Mouse (Mus musculus) heart, embryonic 15.5 days (tissue): ENCODE results near the gene Gale. TPM values are rescaled to one million over a fixed set of nuclear protein-coding genes. Genes with fewer than 3 reads are reported as not detected.

Experiments used
- ATAC-seq: fragments of 200-750 bp; cut with Nextera tagmentation; replicated peaks from 2 replicates; pipeline ENCODE4 v1.8.0; 2017; ENCODE audit warnings: low read depth, moderate TSS enrichment; ENCODE audit not compliant: insufficient number of reproducible peaks, insufficient read depth, low FRiP score
- H3K27ac ChIP-seq: fragments of 300-500 bp; sonication (generic); 2 replicates; pipeline ENCODE4 v1.5.1; 2015; ENCODE audit warnings: mild to moderate bottlenecking, inconsistent platforms
- H3K27me3 ChIP-seq: fragments of 300-500 bp; sonication (generic); 2 replicates; pipeline ENCODE4 v1.6.1; 2015; ENCODE audit warnings: inconsistent platforms
- H3K36me3 ChIP-seq: fragments of 300-500 bp; sonication (generic); 2 replicates; pipeline ENCODE4 v1.6.1; 2015; ENCODE audit warnings: mild to moderate bottlenecking, inconsistent platforms
- H3K4me1 ChIP-seq: fragments of 300-500 bp; sonication (generic); replicated peaks from 2 replicates; pipeline ENCODE4 v1.6.1; 2015; ENCODE audit warnings: inconsistent platforms
- H3K4me2 ChIP-seq: fragments of 300-500 bp; sonication (generic); 2 replicates; pipeline ENCODE4 v1.6.1; 2015; ENCODE audit warnings: inconsistent platforms, mild to moderate bottlenecking, moderate library complexity
- H3K4me3 ChIP-seq: fragments of 300-500 bp; sonication (generic); 2 replicates; pipeline ENCODE4 v1.5.1; 2015; ENCODE audit warnings: mild to moderate bottlenecking, inconsistent platforms
- H3K9ac ChIP-seq: fragments of 300-500 bp; sonication (generic); 2 replicates; pipeline ENCODE4 v1.6.1; 2015; ENCODE audit warnings: mild to moderate bottlenecking, inconsistent platforms
- H3K9me3 ChIP-seq: fragments of 300-500 bp; sonication (generic); replicated peaks from 2 replicates; pipeline ENCODE4 v1.6.1; 2016; ENCODE audit warnings: inconsistent platforms
- WGBS: fragments of 180-500 bp; shearing (Covaris S2); methylation state at CpG from one replicate; pipeline ENCODE4 v1.1.7; 2015; ENCODE audit warnings: mixed read lengths; 5-methylcytosine and 5-hydroxymethylcytosine counted together
- polyA plus RNA-seq: library from polyadenylated mRNA; unstranded; fragments of >200 nt; fragmentation: Nextera tagmentation; extraction: Ambion mirVana; gene quantifications from 2 replicates; pipeline ENCODE4 v1.2.1, GENCODE M21; 2015

Gene Gale
- polyA plus RNA-seq: 17.6 and 24.8 TPM in 2 replicates

DNA sequence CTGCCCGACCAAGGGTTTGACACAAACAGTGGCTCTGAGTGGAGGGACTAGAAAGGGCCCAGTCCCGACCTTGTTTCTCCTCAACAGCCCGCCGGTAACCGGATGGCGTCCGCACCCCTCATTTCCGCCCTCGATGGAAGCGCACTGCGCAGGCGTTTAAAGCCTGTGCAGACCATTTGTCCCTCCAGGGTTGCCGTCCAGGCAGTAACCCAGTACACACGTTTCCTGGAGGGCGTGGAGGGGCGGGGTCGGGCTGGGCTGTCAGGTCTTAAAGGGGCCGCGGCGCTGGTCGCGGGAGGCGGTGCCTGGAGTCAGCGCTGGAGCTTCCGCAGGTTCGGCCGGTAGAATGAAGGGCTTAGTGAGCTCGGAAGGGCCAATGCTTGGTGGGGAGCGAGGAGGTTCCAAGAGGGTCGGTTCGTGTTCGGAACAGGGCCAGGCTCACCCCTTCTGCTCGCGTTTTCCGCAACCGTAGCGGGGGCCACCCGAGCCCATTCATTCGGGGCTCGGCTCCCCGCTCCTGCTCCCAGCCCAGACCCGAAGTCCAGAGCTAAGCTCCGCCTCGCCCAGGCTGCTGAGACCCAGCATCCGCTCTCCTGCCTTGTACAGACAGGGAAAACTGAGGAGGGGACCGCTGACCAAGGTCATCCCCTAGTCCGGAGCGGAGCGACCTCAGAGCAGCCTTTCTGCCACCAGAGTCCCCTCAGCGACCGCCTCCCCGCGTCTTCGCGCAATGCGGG, at the start of gene Gale:
Gale (plus strand) TSS at position 271 of the 737 bp plus-strand sequence.
- H3K36me3 ChIP-seq: peaks cover 36% of the 10 kb centered on the region
- WGBS: under 1% methylated on average over 56 of the region's 56 CpGs
- H3K27me3 ChIP-seq: no peaks in the 10 kb centered on the region
- ATAC-seq: peak; percentile 89
- peak within 1 kb of the TSS; percentile 75 for H3K4me3 ChIP-seq
- peak within 1 kb of the TSS; percentile 89 for H3K4me2 ChIP-seq
- H3K4me1 ChIP-seq: peaks cover 21% of the 10 kb centered on the region
- peak within 1 kb of the TSS; percentile 79 for H3K9ac ChIP-seq
- H3K27ac ChIP-seq: peak within 1 kb of the TSS; percentile 91
- H3K9me3 ChIP-seq: no peaks in the 10 kb centered on the region

DNA sequence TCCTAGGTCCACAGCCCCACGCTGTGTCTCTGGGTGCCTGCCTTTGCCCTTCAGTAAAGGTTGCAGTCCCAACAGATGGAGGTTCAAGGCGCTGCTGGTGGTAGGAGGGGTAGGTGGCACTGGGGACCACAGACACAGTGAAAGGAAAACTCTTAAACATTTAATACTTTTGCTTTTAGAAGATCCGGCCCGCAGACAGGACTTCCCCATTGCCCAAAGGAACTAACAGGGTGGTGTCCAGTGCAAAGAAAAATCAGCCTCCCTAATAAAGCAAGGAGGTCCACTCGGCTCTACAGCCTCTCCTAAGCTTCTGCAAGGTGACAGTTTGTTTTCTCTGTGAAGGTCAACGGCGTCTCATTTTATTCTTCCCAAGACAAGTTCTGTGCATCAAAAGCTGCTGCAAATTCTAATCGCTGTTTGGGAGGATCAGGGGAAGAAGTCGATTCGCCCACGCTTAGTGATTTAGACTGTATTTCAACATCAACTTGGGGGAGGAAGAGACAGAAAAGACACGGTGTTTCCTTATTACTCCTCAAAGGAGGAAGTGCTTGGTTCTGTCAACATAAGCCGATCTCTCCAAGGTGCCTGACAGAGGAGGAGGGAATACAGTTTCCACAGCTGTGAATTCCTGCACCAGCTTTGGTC, 44.8 kb upstream of the Gale start:
- 75% methylated on average over 13 of the region's 13 CpGs for WGBS
- H3K9me3 ChIP-seq: no peaks in the 10 kb centered on the region
- no peak overlapping the region for H3K4me2 ChIP-seq
- no peak overlapping the region for H3K27ac ChIP-seq
- no peak for ATAC-seq
- no peak overlapping the region for H3K4me3 ChIP-seq
- H3K27me3 ChIP-seq: no peaks in the 10 kb centered on the region
- H3K36me3 ChIP-seq: no peaks in the 10 kb centered on the region
- peaks cover 10% of the 10 kb centered on the region for H3K4me1 ChIP-seq
- H3K9ac ChIP-seq: no peak overlapping the region

DNA sequence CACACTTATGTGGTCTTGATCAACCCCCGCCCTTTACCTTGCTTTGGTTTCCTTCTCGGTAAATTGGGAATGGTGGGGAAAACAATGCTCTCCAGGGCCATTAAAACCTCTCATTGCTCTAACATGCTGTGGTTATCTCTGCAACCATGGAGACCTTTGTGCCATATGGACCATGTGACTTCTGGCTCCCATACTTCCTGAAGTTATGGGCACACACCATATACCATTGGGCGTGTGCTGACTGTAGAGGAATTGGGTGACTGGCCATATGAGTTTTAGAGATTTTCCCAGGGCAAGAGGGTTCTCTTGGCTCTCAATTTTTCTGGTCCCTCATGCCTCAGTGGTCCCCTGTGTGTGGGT, 44.3 kb upstream of the Gale start:
- Histone ChIP-seq H3K36me3 (no peaks in the 10 kb centered on the region), H3K4me2 (no peak overlapping the region), H3K27me3 (no peaks in the 10 kb centered on the region), H3K27ac (no peak overlapping the region), H3K9me3 (no peaks in the 10 kb centered on the region), H3K9ac (no peak overlapping the region), H3K4me1 (peaks cover 10% of the 10 kb centered on the region), H3K4me3 (no peak overlapping the region)
- no peak for ATAC-seq
- 89% methylated on average over 3 of the region's 3 CpGs for WGBS

DNA sequence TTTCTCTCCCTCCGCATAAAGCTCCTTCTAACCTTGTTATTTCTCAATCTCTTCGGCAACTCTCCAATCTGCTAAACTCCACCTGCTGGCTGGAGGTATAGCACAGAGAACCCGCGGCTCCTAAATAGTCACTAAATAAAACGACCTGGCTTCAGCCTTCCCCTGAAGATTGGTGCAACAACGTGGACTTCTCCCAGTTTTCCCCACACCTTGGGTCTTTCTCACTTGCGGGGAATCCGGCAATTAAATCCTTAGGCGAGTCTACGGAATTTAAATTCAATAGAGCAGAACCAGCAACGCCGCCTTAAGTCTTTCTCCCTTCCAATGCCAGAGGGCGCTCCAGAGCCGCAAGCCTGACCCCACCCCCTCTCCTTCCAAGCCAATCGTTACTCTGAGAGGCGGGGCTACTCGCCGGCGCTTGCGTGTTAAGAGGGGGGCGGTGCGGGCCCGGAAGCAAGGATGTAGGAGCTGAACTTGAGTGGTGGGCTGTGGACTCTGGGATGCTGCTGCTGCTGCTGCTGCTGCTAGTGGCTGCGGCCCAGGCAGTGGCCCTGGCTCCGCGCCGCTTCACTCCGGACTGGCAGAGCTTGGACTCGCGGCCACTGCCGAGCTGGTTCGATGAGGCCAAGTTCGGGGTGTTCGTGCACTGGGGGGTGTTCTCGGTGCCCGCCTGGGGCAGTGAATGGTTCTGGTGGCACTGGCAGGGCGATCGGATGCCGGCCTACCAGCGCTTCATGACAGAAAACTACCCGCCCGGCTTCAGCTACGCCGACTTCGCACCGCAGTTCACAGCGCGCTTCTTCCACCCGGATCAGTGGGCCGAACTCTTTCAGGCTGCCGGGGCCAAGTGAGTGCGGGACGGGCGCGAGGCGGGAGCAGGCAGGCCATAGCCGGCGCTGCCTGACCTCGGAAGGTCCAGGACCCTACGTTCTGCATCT, 43.0 kb upstream of the Gale start, which contains the start of gene Fuca1:
Fuca1 (plus strand) TSS at position 432 of the 938 bp plus-strand sequence.
- H3K9me3 ChIP-seq: no peaks in the 10 kb centered on the region
- H3K4me1 ChIP-seq: peaks cover 16% of the 10 kb centered on the region
- WGBS: 1% methylated on average over 60 of the region's 60 CpGs
- peak within 1 kb of the TSS; percentile 94 for H3K4me2 ChIP-seq
- peak within 1 kb of the TSS; percentile 78 for H3K27ac ChIP-seq
- ATAC-seq: peak; percentile 94
- peak within 1 kb of the TSS; percentile 89 for H3K4me3 ChIP-seq
- no peaks in the 10 kb centered on the region for H3K27me3 ChIP-seq
- H3K9ac ChIP-seq: peak within 1 kb of the TSS; percentile 81
- H3K36me3 ChIP-seq: no peaks in the 10 kb centered on the region

DNA sequence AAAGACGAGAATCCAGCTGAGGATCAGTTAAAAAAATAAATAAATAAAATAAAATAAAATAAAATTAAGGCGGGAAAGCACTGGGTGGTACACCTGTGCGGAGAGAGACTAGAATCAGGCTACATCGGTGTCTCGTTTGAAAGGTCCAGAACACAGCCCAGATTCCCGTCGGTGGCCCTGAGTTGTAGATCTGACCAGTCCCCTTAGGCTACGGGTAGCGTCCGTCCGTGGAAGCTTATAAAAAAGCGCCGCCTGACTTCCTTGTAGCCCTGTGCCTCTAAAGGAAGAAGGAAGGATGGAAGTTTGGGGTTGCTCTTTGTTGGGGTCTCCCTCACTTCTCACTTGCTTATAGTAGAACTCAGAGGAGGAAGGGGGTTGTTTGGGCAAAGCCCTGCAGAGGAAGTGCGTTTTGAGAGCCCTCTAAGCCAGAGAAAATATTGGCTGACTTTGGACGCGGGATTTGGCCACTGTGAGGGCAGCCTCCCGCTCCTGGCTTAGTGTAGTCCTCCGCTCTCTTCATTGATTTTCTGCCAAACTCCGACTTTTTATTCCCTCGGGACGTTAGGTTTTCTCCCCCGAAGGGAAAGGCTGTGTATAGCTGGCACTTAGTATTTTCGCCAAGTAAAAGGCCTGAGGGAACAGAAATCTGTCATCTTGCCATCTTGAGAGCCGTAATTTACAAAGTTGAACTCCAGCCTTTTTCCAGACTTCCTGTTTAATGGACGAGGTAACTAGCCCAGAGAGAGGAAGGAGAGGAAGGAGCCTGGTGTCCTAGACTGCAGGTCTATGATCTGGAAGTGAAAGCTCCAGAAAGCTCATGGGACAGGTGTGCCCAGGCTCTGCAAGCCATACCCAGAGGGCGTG, 42.0 kb upstream of the Gale start:
- Histone ChIP-seq H3K4me1 (peaks cover 20% of the 10 kb centered on the region), H3K4me2 (peak overlapping the region; percentile 94), H3K27me3 (no peaks in the 10 kb centered on the region), H3K27ac (peak overlapping the region; percentile 78), H3K9ac (peak overlapping the region; percentile 81), H3K36me3 (0 out of 2 replicates have a peak, but pooled peaks cover under 1% of the 10 kb centered on the region), H3K9me3 (no peaks in the 10 kb centered on the region), H3K4me3 (peak overlapping the region; percentile 89)
- 8% methylated on average over 26 of the region's 26 CpGs for WGBS
- ATAC-seq: no peak

DNA sequence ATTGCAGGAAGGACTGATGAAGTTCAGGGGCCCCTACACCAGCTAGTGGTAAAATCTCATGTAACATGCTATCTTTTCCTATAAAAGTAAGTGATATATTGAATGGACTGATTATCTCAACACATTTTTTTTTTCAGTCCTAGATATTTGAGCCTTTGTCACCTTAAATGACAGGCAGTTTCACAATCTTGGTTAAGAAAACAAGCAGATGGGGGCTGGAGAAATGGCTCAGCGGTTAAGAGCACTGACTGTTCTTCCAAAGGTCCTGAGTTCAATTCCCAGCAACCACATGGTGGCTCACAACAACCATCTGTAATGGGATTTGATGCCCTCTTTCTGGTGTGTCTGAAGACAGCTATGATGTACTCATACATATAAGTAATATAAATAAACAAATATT, 41.3 kb upstream of the Gale start:
- no peak for ATAC-seq
- peak overlapping the region; percentile 89; the same call in 1 of the 2 replicates for H3K4me3 ChIP-seq
- H3K9ac ChIP-seq: no peak overlapping the region; the same call in 1 of the 2 replicates
- no peaks in the 10 kb centered on the region for H3K27me3 ChIP-seq
- H3K36me3 ChIP-seq: 0 out of 2 replicates have a peak, but pooled peaks cover 5% of the 10 kb centered on the region
- H3K4me2 ChIP-seq: peak overlapping the region; percentile 94
- peaks cover 20% of the 10 kb centered on the region for H3K4me1 ChIP-seq
- no peak overlapping the region for H3K27ac ChIP-seq
- H3K9me3 ChIP-seq: no peaks in the 10 kb centered on the region
- 88% methylated on average over 1 of the region's 1 CpGs for WGBS

DNA sequence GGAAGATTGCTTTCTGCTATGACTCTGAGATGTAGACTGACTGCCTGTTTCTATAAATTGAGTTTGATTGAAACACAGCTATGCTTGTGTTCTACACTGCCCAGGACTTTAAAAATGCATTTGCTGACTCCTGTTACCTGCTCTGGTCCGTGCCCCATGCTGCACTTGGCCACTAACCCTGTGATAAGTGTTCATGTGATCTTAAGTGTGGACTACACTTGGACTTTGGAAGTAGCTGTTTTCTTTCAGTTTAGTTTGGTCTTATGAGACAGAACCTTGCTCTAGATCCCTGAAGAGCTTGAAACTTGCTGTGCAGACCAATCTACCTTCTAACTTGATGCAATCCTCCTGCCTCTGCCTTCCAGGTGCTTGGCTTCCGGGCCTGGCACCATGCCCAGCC, 39.1 kb upstream of the Gale start:
- Histone ChIP-seq H3K9me3 (no peaks in the 10 kb centered on the region), H3K36me3 (0 out of 2 replicates have a peak, but pooled peaks cover 5% of the 10 kb centered on the region), H3K4me3 (no peak overlapping the region), H3K27me3 (no peaks in the 10 kb centered on the region), H3K9ac (no peak overlapping the region), H3K27ac (no peak overlapping the region), H3K4me2 (no peak overlapping the region), H3K4me1 (peaks cover 20% of the 10 kb centered on the region)
- 91% methylated on average over 2 of the region's 2 CpGs for WGBS
- no peak for ATAC-seq

DNA sequence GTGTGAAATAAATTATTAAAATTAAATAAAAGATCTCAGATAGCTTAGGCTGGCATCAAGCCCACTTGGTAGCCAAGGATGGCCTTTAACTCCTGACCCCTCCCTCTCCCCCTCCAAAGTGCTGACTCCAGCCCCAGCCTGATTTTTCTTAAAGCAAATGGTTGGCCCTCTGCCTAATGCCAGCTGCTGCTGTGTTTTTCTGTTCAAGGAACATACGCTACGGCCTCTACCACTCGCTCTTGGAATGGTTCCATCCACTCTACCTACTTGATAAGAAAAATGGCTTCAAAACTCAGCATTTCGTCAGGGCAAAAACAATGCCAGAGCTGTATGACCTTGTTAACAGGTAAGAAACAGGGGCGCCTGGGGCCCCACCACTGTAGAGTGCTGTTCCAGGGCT, 38.2 kb upstream of the Gale start:
- WGBS: 50% methylated on average over 5 of the region's 5 CpGs
- H3K4me2 ChIP-seq: no peak overlapping the region
- H3K27ac ChIP-seq: peak overlapping the region; percentile 11; the same call in 1 of the 2 replicates
- ATAC-seq: no peak
- peaks cover 20% of the 10 kb centered on the region for H3K4me1 ChIP-seq
- no peak overlapping the region for H3K9ac ChIP-seq
- H3K4me3 ChIP-seq: no peak overlapping the region
- no peaks in the 10 kb centered on the region for H3K27me3 ChIP-seq
- H3K36me3 ChIP-seq: 0 out of 2 replicates have a peak, but pooled peaks cover 5% of the 10 kb centered on the region
- no peaks in the 10 kb centered on the region for H3K9me3 ChIP-seq

DNA sequence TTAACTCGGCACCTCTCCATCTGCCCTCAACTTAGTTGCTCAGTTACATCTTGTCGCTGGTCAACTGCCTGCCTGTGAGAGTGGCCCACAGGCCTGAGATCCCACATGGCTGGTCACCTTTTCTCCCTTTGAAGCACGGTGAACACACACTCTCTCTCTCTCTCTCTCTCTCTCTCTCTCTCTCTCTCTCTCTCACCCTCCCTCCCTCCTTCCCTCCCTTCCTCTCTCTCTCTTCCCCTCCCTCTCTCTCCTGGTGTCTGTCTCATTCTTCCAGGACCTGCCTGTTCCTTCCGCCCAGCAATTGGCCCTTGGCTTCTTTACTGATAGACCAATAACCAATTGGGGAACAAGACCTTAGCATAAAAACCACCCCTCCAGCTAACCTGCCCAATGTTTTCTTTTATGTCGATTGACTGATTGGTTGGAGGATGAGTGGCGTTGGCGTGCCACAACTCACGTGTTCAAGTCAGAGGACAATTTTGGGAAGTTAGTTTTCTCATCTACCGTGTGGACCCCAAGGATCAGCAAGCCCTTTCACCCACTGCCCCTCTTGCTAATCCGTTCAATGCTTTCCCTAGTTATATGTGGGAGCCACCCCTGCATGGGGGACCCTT, 37.2 kb upstream of the Gale start:
- H3K27ac ChIP-seq: no peak overlapping the region
- H3K27me3 ChIP-seq: no peaks in the 10 kb centered on the region
- H3K9me3 ChIP-seq: no peaks in the 10 kb centered on the region
- 0 out of 2 replicates have a peak, but pooled peaks cover 5% of the 10 kb centered on the region for H3K36me3 ChIP-seq
- peaks cover 19% of the 10 kb centered on the region for H3K4me1 ChIP-seq
- ATAC-seq: no peak
- no peak overlapping the region for H3K4me3 ChIP-seq
- H3K9ac ChIP-seq: no peak overlapping the region
- no peak overlapping the region for H3K4me2 ChIP-seq
- 75% methylated on average over 10 of the region's 10 CpGs for WGBS

DNA sequence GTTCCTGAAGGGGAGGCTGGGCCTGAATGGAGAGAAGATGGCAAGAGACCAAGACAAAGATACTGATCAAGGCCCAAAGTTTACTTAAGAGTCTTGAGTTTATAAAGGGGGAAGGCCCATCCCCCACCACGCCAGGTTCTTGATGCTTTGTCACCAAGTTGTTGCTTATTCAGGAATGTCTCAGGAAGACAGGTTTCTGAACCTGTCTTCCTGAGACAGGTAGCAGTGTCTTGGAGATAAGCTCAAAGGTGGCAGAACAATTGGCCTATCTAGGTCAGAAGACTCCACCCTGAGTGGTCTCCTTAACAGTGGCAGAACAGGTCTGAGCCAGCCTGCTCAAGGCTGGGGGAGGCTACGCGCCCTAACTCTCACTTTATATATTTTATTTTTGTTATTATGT, 36.7 kb upstream of the Gale start:
- ATAC-seq: no peak
- 0 out of 2 replicates have a peak, but pooled peaks cover 5% of the 10 kb centered on the region for H3K36me3 ChIP-seq

More for the DNA sequence above, 36.7 kb upstream of the Gale start:
- Histone ChIP-seq H3K27me3 (no peaks in the 10 kb centered on the region), H3K4me2 (no peak overlapping the region), H3K27ac (no peak overlapping the region), H3K4me1 (peaks cover 13% of the 10 kb centered on the region), H3K9ac (no peak overlapping the region), H3K9me3 (no peaks in the 10 kb centered on the region), H3K4me3 (no peak overlapping the region)
- 91% methylated on average over 3 of the region's 3 CpGs for WGBS
